Mouse (Mus musculus) brain, embryonic 14.5 days (tissue): Measurements from ENCODE around the gene Fbxl17. TPM values are rescaled to one million over a fixed set of nuclear protein-coding genes. Genes with fewer than 3 reads are reported as not detected.

Experiments
- DNase-seq: peaks from one replicate; pipeline ENCODE4 v3.0.0-alpha.2; 2011; ENCODE audit warnings: low read depth
- CTCF ChIP-seq: fragments of 200-500 bp; IDR thresholded peaks from 2 replicates; pipeline ENCODE4 v1.5.1; 2012; ENCODE audit warnings: inconsistent platforms, mild to moderate bottlenecking, moderate library complexity, borderline replicate concordance; ENCODE audit not compliant: insufficient read depth, insufficient read length; ENCODE audit errors: extremely low read depth
- POLR2A ChIP-seq: fragments of 200-500 bp; IDR thresholded peaks from 2 replicates; pipeline ENCODE4 v1.6.1; 2012; ENCODE audit warnings: mild to moderate bottlenecking, inconsistent platforms, borderline replicate concordance; ENCODE audit not compliant: poor library complexity, insufficient read depth, insufficient read length, severe bottlenecking; ENCODE audit errors: extremely low read depth
- polyA plus RNA-seq: library from polyadenylated mRNA; depleted of rRNA; stranded (reverse); fragments of >200 nt; gene quantifications from 2 replicates; pipeline ENCODE4 v1.2.3, GENCODE M21; 2012

The Fbxl17 gene
- polyA plus RNA-seq, 1 experiment = 30.9 TPM

GRCm38 (mm10) chr17:63369631-63370310, 130.0 kb downstream of the Fbxl17 start:
- no peak for DNase-seq

GRCm38 (mm10) chr17:63367476-63367875, 132.3 kb downstream of the Fbxl17 start:
- DNase-seq = no peak
- no peak for TF ChIP-seq POLR2A
- TF ChIP-seq CTCF = no peak

More at GRCm38 (mm10) chr17:63369631-63370310, 130.0 kb downstream of the Fbxl17 start:
- TF ChIP-seq POLR2A (no peak), CTCF (no peak)

GRCm38 (mm10) chr17:63366045-63366444, 133.8 kb downstream of the Fbxl17 start:
- TF ChIP-seq POLR2A = no peak
- TF ChIP-seq CTCF = no peak
- peak; percentile 70 for DNase-seq

DNA sequence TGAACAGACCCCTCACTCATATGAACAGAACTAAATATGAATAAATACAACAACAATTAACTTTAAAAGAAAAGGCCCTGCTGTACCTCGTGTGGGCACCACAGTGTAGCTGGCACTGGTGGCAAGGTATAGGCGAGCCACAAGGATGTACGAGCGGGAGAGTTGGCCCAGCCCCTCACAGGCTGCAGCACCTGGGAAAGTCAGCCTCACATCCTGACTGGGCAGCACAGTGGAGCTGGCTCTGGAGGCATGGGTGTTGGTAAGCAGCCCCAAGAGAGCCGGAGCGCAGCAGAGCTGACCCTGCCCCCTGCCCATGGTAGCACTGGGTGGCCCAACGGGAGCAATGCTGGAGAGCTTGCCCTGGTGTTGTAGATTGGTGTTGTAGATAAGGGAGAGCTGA, 135.2 kb downstream of the Fbxl17 start:
- DNase-seq = no peak
- TF ChIP-seq POLR2A (no peak), CTCF (no peak)

DNA sequence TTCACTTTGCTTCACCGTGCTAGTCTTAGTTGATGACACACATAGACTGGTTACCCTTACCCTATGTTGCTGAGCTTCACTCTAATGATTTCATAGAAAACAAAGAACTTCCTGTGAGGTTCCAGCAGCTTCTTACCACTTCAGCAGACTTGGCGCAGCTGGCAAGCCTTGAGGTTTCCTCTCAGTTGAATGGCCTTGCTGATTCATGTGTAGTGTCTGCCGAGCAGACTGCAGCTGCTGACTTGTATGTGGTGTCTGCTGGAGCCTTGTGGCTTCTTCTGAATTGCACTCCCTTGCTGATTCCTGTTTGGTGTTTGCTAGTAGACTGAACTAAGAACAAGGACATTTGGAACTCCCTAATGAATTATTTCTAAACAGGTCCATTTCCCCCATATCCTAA, 137.6 kb downstream of the Fbxl17 start:
- no peak for TF ChIP-seq CTCF
- TF ChIP-seq POLR2A = no peak
- DNase-seq = peak; percentile 45

GRCm38 (mm10) chr17:63361679-63362078, 138.1 kb downstream of the Fbxl17 start:
- TF ChIP-seq CTCF (no peak), POLR2A (no peak)
- DNase-seq = no peak

GRCm38 (mm10) chr17:63358837-63359236, 141.0 kb downstream of the Fbxl17 start:
- no peak for DNase-seq
- TF ChIP-seq POLR2A = no peak
- no peak for TF ChIP-seq CTCF

DNA sequence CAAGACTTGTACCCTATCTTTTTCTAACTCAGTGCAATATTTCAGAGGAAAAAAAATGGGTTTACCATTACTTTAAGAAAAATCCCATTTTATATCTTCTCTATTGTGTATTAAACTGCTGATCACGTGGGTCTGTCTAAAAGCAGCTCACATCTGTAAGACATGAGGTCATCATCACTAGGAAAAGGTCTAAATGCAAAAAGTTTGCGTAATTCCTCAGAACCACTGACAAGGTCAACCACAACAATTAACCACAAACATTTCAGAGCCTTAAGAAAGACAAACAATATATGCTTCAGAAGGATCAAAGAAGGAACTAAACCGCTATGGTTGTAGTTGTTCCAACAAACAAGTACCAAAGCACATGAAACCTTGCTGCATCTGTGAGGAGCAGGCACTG, 143.6 kb downstream of the Fbxl17 start:
- TF ChIP-seq POLR2A = no peak
- no peak for TF ChIP-seq CTCF
- no peak for DNase-seq

DNA sequence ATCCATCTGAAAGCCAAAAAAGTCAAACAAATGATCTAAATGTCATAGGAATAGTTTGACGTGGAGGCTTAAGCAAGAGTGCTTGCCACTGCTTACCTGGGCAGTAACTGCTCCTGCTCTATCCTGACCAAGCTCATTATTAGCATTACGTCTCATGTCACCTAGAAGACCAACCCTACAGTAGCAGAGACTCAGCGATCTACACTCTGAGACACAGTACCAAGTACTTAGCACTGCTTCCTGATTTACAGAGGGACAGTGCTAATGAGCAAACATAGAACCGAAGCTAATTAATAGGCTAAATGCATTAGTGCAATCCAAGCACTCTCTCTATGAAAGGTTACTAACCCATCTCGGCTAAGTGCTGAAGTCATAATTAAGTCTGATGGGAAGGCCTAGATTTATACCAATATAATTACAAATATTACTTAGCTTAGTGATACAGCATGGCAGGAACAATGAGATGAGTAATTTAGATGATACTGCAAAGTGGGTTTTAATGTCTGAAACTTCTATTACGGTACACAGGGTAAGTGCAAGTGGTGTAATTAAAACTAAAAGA, 147.1 kb downstream of the Fbxl17 start:
- TF ChIP-seq POLR2A (no peak), CTCF (no peak)
- DNase-seq = no peak

DNA sequence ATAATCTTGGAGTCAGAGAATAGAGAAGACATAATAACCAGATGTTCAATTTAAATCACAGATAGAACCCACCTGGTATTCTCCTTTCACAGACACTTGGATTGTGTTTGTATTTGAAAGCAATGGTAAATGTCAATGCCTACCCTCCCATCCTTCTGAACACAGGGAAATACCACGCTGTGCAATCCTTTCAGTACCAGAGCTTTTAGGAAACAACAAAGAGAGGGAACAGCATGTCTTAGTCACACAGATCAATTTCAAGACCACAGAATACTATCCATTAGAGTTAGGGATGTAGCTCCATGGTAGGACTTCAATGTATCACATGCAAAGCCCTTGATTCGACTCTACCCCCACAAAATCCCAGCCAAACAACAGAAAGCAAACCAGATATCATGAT, 148.1 kb downstream of the Fbxl17 start:
- peak; percentile 74 for DNase-seq
- TF ChIP-seq CTCF (no peak), POLR2A (no peak)

- TF ChIP-seq POLR2A = no peak
- TF ChIP-seq CTCF = no peak
- DNase-seq = no peak
These were observed 148.8 kb downstream of the Fbxl17 start for GRCm38 (mm10) chr17:63350876-63351509.
